Mouse (Mus musculus): ENCODE results near the gene Hoxc13.
A peak's percentile ranks its signal among the peaks of the same experiment; 100 is the strongest.

The Hoxc13 gene

DNA sequence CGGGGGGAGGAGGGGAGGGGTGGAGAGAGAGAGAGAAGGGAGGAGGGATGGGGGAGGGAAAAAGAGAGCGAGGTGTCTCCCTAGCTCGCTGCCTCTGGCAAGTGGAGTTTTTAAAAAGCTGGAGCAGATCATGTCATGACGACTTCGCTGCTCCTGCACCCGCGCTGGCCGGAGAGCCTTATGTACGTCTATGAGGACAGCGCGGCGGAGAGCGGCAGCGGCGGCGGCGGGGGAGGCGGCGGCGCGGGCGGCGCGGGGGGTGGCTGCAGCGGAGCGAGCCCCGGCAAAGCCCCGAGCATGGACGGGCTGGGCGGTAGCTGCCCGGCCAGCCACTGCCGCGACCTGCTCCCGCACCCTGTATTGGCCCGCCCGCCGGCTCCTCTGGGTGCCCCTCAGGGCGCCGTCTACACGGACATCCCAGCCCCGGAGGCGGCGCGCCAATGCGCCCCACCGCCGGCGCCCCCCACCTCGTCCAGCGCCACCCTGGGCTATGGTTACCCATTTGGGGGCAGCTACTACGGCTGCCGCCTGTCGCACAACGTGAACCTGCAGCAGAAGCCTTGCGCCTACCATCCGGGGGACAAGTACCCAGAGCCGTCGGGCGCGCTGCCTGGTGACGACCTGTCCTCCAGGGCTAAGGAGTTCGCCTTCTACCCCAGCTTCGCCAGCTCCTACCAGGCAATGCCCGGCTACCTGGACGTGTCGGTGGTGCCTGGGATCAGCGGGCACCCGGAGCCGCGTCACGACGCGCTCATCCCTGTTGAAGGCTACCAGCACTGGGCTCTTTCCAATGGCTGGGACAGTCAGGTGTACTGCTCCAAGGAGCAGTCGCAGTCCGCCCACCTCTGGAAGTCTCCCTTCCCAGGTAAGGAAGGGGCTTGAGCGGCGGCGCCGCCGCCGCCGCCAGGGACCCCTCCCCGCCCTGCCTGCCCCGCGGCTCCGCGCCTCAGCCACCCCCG lies at the start of gene Hoxc13:
Gene Hoxc13, plus strand, starts transcription at position 51 of the 959 bp plus-strand sequence.
- DNase-seq (ENCODE audit: low read depth, low spot score): peak; percentile 19

DNA sequence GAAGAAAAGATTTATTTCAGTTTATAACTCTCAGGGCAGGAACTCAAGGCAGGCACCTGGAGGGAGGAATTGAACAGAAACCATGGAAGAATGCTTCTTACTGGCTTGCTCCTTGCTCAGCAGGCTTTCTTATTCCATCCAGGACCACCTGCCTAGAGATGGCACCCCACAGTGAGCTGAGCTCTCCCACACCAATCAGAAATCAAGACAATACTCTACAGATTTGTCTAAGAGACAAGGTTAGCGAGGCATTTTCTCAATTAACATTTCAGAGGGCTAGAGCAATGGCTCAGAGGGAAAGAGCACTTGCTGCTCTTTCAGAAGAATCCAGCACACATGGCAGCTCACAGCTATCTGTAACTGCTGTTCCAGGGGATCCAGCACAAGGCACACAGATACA lies 35.1 kb upstream of the Hoxc13 start:
- no peak for DNase-seq (ENCODE audit: low read depth, low spot score)

DNA sequence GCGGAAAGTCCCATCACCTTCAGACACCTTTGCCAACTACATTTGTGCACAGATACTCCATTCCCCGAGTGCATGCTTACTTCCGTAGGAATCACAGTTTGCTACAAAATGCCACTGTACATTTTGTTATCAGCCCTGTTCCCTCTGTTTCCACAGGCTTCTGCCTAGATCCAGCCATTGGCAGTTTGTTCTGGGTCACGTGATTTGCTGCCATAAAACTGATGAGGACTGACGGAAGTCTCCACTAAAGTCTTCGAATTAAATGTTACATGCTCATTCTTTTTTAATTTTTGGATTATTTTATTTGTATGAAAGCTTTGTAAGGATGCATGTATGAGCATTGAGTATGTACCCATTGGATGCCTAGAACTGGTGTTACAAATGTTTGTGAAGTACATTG lies 25.8 kb upstream of the Hoxc13 start:
- no peak for DNase-seq (ENCODE audit: low read depth, low spot score)

DNA sequence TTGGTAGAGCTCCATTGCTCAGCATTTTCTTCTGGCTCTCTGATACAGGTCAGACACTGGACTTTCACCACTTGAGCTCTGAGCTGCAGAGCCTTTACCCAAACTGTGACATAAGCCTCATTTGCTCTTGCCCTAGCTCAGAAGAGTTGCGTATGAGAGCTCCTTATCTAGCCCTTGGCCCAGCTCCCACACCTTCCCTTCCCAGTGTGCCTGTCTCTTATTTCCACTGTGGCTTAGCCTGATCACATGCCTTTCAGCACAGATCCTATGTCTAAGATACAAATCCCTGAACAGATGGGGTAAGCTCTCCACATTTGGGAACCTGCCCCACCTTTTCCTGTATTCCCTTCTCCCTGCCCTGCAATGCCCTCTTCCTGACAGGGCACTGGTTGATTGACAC lies 16.0 kb upstream of the Hoxc13 start:
- DNase-seq (ENCODE audit: low read depth, low spot score): no peak

DNA sequence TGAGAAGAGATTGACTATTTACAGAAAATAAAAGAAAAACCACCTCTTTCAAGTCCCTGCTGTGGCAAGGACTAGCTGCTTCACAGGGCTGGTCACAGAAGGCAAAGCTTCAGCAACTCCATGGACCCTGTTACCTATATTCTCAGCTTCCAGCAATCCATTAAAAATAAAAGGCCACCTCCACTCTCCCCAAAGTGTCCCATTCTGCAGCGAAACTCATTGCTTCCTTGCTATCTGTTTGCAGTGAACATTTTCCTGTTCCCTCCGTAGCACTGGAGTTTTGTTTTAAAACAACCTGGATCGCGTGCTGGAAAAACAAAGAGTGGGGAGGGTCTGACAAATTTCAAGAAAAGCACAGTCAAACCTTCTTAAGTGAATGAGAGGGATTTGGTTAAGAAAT lies 11.4 kb upstream of the Hoxc13 start:
- no peak for DNase-seq (ENCODE audit: low read depth, low spot score)

DNA sequence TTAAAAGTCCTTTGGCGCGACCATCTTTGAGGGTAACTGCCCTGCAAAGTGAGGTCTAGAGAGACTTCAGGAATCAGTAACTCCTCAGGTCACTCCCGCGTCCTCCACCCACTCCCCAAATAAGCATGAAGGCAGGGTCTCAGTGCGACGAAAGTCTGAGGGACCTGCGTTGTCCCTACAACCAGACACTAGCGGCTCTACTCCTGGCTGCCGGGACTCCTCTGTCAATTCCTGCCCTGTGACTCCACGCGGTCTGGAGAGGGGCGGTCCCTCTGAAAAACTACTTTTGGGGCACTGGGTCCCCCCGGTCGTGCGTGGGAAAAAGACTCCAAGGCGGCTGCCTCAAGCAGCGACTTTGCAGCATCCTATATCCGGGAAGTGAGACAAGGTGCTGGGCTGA lies 10.9 kb upstream of the Hoxc13 start:
- no peak for DNase-seq (ENCODE audit: low read depth, low spot score)

DNA sequence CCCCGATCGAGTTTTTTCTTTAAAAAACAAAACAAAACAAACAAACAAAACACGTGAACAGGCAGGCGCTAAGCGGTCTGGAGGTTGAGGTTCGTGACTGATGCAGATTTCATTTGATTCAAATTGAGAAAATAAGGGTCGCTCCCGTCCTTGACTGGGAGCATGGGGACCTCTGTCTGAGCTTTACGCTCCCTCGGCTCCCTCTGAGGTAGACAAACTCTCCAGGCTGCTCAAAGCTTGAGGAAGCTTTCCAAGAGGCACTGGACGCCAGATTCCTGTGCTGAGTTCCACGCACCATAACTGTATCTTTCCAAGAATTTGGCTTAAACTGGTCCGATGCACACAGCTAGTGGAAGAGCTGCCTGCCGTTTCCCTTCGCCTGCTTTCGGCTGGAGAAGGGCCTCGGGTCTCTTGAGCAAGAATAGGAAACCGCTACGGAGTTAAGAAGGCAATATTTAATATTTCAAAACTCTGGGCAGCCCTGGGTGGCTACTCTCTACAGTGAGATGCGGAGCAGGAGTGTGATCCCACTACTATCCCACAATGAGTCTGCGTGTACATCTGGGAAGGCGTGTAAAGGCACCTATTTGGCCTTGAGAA lies 10.3 kb upstream of the Hoxc13 start:
- no peak for DNase-seq (ENCODE audit: low read depth, low spot score)

DNA sequence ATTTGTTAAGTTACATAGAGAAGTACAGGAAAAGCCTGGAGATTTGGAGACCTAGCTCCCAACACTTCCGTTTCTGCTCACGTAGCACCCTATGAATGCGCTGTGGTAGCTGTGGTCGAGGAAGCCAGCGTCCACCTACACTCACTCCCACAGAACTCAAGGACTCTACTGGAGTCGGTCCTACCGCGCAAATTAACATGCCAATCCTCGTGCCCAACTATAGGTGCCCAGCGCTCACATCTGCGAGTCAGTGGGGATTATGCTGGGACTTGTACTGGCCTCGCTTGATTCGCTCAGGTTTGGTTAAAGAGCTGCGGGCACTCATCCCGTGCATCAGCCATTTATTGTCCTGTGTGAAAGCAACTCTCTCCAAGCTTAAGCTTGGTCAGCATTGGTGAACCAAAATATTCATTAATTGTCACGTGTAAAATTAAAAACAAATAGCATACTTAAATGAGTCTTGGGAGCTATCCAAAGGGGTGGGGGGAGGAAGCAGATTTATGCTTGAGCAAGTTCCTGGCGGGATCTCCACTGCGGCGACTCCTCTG lies 7.8 kb upstream of the Hoxc13 start:
- DNase-seq (ENCODE audit: low read depth, low spot score): no peak

DNA sequence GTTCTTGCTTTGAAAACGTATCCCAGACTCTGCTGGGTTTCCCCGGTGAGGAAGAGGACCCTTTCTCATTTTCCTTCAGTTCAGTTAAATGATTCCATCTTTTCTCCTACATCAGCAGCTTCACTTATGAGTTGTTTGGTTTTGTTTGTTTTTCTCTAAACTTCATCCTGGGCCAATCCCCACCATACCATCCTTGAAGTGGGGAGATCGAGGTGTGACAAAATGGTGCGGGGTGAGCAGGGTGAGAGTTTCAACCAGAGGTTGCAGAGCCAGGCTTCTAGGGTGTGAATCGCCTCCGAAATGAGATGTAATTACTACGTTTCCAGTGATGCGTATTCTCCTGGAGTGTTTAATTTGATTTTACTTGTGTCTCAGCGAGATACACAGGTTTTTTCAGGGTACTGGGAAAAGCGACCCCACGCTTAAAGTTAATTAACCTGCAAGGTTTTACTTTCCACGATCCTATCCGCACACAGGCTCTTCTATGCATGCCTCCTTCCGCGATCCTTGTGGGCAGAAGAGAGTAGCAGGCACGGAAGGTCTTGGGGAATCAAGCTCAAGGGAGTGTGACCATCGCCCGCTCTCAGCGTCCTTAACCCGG lies 2.8 kb upstream of the Hoxc13 start:
- DNase-seq (ENCODE audit: low read depth, low spot score): peak; percentile 19

DNA sequence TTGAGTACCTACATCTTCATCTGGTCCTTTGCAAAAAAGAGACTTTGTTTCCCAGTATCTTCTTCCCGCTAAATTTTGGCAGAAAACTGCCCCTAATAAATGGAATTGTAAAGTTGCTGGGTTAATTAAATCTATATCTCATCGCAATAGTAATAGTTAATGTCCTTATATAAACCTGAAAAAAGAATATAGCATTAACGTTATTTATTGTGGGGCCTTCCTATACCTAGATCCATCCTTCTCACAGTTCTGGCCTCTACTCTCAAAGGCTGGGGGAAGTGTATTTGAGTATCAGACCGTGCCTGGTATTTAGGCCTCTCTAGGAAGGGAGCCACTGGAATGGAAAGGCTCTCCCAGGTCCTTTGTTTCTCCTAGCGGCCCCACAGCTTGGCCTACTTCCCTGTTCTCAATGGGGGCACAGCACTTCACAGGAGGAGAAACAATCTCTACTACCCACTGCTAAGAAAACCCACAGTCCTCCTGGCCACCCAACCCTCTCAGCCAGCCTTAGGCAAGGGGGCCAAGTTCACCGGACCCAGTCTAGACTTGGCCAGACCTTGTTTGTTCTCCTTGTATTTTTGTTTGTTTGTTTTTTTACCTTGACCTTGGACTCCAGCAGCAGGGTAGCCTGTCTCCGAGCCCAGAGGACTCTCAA lies 2.2 kb upstream of the Hoxc13 start:
- no peak for DNase-seq (ENCODE audit: low read depth, low spot score)

DNA sequence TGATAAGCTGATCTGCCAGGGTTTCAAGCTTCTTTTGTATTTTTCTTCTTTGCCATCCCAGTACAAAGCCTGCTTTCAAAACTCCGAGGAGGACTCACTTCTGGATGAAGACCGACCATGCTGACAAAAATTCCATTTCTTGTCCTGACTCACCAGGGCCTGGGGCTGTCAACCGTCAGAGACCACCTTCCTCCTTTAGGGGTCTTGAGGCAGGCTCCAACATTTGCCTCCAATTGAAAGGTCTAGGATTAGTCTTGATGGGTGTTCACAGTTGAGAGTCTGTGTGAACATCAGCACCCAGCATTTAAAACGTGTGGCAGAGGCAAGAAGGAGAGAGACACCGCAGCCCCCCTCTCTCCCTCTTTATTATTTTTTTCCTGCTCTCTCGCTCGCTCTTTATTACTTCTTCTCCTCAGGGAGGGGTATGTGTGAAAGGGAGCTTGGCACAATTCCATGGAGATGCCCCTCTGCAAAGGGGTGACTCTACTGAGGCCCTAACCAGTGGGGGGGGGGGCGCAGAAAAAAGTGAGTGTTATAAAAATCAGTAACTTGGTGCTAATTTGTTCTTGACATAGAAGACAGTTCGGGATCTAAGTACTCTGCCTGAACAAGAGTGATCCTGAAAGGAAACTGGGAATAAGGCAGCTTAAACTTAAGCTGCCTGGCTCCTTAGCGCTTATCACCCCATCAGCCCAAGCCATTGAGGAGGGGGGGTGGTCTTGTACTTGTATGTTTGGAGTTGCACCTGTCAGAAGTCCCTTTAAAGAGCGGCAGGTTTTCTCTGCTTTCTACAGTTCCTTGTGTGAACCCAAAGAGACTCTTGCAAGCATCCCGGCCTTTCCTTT lies 1.3 kb upstream of the Hoxc13 start:
- peak; percentile 4 for DNase-seq (ENCODE audit: low read depth, low spot score)

DNA sequence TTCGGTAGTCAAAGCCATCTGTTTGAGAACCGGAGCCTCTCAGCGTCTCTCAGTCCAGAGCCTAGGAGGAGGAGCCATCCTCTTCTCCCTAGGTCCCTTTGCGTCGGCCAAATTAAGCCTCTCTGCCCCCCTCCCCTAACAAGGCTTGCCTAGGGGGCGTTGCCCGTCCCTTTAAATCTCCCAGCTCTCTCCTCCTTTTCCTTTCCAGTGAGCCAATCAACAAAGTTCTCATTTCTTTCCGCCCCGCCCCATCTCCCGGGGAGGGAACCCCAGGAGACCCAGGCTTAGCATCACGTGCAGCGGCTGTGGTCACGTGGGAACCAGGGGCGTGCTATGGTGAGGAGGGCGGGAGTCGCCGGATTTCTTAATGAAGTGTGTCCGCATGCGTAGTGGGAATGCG lies 284 bp upstream of the Hoxc13 start:
- DNase-seq (ENCODE audit: low read depth, low spot score): peak; percentile 91

DNA sequence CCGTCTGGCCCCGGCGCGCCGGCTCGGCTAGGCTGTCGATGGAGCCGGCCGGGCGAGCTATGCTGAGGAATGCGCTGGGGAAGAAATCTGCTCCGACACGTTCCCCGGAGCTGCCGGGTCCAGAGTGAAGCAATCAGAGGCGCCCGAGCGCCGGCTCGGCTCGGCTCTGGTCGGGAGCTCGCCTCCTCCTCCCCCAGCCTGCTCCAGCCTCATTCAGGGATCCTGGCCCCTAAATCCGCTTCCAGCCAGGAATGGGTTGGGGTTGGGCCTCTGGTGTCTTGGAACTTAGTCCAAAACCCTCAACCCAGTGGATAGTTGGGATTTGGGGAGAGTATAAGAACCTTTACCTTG lies 1.1 kb downstream of the Hoxc13 start:
- DNase-seq (ENCODE audit: low read depth, low spot score): no peak

DNA sequence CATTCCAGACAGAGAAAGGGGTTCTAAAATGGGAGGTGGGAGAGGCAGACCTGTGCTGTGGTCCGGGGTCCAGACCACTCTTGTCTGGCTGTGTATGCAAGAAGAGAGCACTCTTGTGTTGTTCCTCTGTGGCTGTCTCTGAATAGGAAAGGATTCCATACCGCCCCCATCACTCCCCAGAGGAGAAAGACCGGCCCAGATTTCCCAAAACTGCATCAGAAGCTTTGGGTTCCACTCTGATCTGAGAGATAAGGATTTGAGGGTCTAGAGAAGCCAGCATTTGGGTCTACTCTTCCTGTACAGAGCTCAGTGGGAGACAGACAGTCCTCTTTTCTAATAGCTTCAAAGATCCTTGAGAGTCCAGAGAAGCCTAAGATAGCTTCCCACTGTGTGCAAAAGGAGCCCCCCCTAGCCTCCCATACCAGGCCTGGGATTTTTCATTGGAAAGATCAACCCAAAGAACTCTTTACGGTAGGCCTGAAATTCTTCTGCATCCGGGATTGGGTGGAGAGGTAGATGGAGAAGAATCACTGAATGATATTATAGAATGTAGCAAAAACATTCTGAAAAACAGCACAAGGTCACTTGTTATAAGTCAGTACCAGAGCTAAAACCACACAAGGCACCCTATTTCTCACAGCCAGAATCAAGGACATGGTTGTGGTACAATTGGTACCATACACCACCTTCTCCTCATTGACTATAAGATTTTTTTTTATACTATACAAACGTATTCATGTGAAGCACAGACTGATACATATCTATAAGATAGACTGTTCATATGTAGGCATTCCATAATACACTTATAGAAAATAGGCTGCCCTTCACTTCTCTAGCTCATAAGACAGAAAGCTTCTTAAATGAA lies 2.0 kb downstream of the Hoxc13 start:
- no peak for DNase-seq (ENCODE audit: low read depth, low spot score)

DNA sequence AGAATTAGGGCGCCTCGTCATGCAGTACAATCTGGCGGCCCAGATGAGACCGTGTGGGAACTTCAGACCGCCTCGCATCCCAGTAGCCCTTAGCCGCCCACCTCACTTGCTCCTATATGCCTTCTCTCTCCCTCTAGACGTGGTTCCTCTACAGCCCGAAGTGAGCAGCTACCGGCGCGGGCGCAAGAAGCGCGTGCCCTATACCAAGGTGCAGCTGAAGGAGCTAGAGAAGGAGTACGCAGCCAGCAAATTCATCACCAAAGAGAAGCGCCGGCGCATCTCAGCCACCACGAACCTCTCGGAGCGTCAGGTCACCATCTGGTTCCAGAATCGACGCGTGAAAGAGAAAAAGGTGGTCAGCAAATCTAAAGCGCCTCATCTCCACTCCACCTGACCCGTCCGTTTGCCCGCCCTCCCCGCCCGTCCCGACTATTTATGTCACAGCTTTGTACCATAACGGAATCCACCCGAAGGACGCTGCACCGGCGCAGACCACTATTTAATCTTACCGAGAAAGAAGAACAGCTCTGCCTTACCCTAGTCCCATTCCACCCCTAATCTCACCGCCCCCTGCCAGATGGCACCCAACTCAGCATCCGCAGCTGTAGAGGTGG lies 6.2 kb downstream of the Hoxc13 start:
- DNase-seq (ENCODE audit: low read depth, low spot score): no peak

DNA sequence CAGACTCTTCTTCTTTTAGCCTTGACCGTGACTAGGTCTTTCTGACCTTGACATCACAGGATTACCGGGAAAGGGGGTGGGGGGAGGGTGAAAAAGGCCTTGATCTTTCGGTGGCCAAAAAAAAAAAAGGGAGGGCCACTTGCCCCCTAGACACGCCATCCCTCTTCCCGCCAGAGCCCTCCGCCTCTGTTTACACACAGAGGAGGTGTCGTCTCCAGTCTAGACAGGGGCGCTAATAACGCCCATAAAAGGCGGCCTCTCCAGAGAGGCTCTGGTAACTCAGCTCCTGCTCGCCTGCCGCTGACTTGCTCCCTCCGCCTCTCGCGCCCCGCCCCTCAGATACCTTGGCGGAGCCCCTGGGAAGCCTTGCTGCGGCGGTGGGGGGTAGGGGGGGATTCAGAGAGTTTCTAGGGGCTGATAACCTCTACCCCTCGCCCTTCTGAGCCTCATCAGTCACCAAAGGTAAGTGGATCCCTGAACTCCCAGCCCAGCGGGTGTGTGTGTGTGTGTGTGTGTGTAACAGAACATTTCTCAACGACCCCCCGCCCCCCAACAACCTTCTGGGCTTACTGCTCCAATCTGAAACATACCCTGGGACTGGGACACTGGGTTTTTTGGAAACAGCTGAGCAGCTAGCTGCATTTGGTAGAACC lies 10.9 kb downstream of the Hoxc13 start:
- DNase-seq (ENCODE audit: low read depth, low spot score): no peak

DNA sequence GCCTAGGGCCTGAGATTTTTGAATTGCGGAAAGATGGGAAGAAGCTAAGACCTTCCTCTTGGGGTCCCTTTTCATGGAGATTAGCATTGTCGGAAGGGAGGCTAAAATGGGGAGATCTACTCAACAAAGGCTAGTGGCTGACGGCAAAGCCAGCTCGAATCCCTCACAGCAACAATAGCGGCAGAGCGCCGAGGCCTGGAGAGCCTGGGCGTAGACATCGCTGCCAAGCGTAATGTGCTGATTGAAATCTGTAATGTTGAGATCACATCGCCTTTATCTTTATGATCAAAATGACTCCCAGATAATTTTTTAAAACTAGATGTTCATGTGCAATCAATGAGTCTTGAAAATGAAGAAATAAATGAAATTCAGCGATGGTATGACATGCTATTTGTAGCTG lies 13.5 kb downstream of the Hoxc13 start:
- no peak for DNase-seq (ENCODE audit: low read depth, low spot score)

DNA sequence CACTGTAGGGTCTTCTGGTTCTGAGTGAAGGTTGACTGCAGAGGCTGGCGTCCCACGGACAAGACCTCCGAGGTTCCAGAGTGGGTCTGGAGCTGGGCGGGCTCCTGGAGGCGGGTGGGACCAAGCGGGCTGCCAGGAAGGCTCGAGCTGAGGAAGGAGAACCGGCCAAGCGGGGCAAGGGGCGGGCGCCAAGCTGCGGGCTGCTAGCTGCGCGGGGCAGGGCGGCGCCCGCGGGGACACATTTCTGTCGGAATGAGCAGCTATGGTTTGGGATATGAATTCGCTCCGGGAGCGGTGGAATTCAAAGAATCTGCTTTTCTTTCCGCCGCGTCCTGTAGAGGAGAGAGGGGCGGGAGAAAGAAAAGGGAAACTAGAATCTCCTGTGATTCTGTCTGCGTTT lies 14.0 kb downstream of the Hoxc13 start:
- no peak for DNase-seq (ENCODE audit: low read depth, low spot score)

DNA sequence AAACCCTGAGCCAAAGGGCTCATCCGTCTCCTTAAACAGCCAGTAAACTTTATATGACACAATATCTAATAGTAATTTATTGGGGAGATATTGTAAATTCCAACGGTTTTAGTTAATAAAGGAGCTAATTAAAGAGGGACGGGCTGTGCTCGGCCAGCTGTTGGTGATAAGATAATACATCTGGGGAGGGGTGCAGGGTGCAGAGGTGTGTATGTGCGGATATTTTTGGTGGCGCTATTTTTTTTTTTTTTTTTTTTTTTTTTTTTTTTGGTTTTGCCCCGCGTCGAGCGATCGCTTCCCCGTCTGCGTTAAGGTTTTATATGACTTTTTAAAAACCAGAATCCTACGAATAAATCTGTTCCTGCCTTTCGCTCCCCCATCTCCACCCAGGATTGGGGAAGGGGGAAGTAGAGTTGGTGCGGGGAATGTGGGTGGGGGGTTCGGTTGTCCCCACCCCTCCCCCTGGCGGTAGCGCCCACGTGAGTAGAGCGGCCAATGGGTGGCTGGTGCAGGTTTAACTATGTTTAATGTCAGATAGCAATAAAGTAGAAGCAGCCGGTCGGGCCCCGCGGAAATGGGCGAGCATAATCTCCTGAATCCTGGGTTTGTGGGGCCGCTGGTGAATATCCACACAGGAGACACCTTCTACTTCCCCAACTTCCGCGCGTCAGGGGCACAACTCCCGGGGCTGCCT lies 15.5 kb downstream of the Hoxc13 start, which contains the start of gene Hoxc12:
Gene Hoxc12, plus strand, starts transcription at position 479 of the 694 bp plus-strand sequence.
- DNase-seq (ENCODE audit: low read depth, low spot score): no peak

Measured in mesoderm, embryonic 11.5 days (tissue).